Mouse (Mus musculus) lung, embryonic 16.5 days (tissue): Measurements from ENCODE around the gene Amz2. TPM values are rescaled to one million over a fixed set of nuclear protein-coding genes. Genes with fewer than 3 reads are reported as not detected.

Experiments used
- ATAC-seq: fragments of 200-750 bp; cut with Nextera tagmentation; 2 replicates; pipeline ENCODE4 v1.8.0; 2017; ENCODE audit warnings: low read depth, mild to moderate bottlenecking, moderate library complexity
- H3K27ac ChIP-seq: fragments of 300-500 bp; sonication (generic); 2 replicates; pipeline ENCODE4 v1.5.1; 2014; ENCODE audit warnings: mild to moderate bottlenecking, control low read depth, low read length
- H3K27me3 ChIP-seq: fragments of 300-500 bp; sonication (generic); 2 replicates; pipeline ENCODE4 v1.6.1; 2014; ENCODE audit warnings: low read depth, low read length, mixed read lengths; ENCODE audit not compliant: control insufficient read depth, insufficient read depth
- H3K36me3 ChIP-seq: fragments of 300-500 bp; sonication (generic); 2 replicates; pipeline ENCODE4 v1.6.1; 2014; ENCODE audit warnings: low read length; ENCODE audit not compliant: control insufficient read depth, insufficient read depth
- H3K4me1 ChIP-seq: fragments of 300-500 bp; sonication (generic); replicated peaks from 2 replicates; pipeline ENCODE4 v1.6.1; 2014; ENCODE audit warnings: low read length, mixed read lengths; ENCODE audit not compliant: control insufficient read depth, insufficient read depth
- H3K4me2 ChIP-seq: fragments of 300-500 bp; sonication (generic); 2 replicates; pipeline ENCODE4 v1.6.1; 2014; ENCODE audit warnings: low read depth, low read length, control low read depth
- H3K4me3 ChIP-seq: fragments of 300-500 bp; sonication (generic); 2 replicates; pipeline ENCODE4 v1.5.1; 2014; ENCODE audit warnings: mild to moderate bottlenecking, low read length, control low read depth
- H3K9ac ChIP-seq: fragments of 300-500 bp; sonication (generic); 2 replicates; pipeline ENCODE4 v1.6.1; 2014; ENCODE audit warnings: low read length, control low read depth
- H3K9me3 ChIP-seq: fragments of 300-500 bp; sonication (generic); 2 replicates; pipeline ENCODE4 v1.6.1; 2016; ENCODE audit warnings: low read length; ENCODE audit not compliant: control insufficient read depth
- WGBS: fragments of 180-500 bp; shearing (Covaris S2); extraction: QIAGEN DNeasy Blood & Tissue Kit; methylation state at CpG from one replicate; pipeline ENCODE4 v1.1.7; 2014; 5-methylcytosine and 5-hydroxymethylcytosine counted together
- polyA plus RNA-seq: library from polyadenylated mRNA; unstranded; fragments of >200 nt; fragmentation: Nextera tagmentation; extraction: Ambion mirVana; gene quantifications from 2 replicates; pipeline ENCODE4 v1.2.1, GENCODE M21; 2015

Gene Amz2
- polyA plus RNA-seq, 1 experiment from 2014 or later, result 40.4 TPM

- WGBS, result 40% methylated on average over 4 of the region's 4 CpGs
- Histone ChIP-seq H3K27me3 (no peaks in the 10 kb centered on the region), H3K27ac (no peak overlapping the region), H3K4me3 (no peak overlapping the region), H3K9ac (no peak overlapping the region), H3K4me2 (no peak overlapping the region), H3K9me3 (peaks cover 4% of the 10 kb centered on the region; the same call in 1 of the 2 replicates), H3K36me3 (no peaks in the 10 kb centered on the region), H3K4me1 (peaks cover 7% of the 10 kb centered on the region)
- ATAC-seq, result no peak
Measured at GRCm38 (mm10) chr11:109419461-109419860, 6.3 kb upstream of the Amz2 start.

- Histone ChIP-seq H3K4me3 (no peak overlapping the region), H3K4me2 (no peak overlapping the region)
- WGBS, result 32% methylated on average over 16 of the region's 16 CpGs
Measured at GRCm38 (mm10) chr11:109419961-109420566, 5.7 kb upstream of the Amz2 start.

GRCm38 (mm10) chr11:109420567-109420962 lies 5.2 kb upstream of the Amz2 start:
- H3K36me3 ChIP-seq, result no peaks in the 10 kb centered on the region
- peaks cover 4% of the 10 kb centered on the region; the same call in 1 of the 2 replicates for H3K9me3 ChIP-seq
- H3K27ac ChIP-seq, result no peak overlapping the region
- no peak overlapping the region for H3K4me3 ChIP-seq
- peaks cover 4% of the 10 kb centered on the region for H3K4me1 ChIP-seq
- ATAC-seq, result no peak
- H3K4me2 ChIP-seq, result no peak overlapping the region
- no peaks in the 10 kb centered on the region for H3K27me3 ChIP-seq
- H3K9ac ChIP-seq, result no peak overlapping the region
- WGBS, result 64% methylated on average over 14 of the region's 14 CpGs

More at GRCm38 (mm10) chr11:109419961-109420566, 5.7 kb upstream of the Amz2 start:
- H3K36me3 ChIP-seq, result no peaks in the 10 kb centered on the region
- H3K27me3 ChIP-seq, result no peaks in the 10 kb centered on the region
- H3K4me1 ChIP-seq, result peaks cover 7% of the 10 kb centered on the region
- H3K9me3 ChIP-seq, result peaks cover 4% of the 10 kb centered on the region; the same call in 1 of the 2 replicates
- no peak overlapping the region for H3K9ac ChIP-seq
- ATAC-seq, result no peak
- H3K27ac ChIP-seq, result no peak overlapping the region

GRCm38 (mm10) chr11:109421205-109421604 lies 4.5 kb upstream of the Amz2 start:
- H3K9ac ChIP-seq, result no peak overlapping the region
- no peaks in the 10 kb centered on the region for H3K36me3 ChIP-seq
- no peak overlapping the region for H3K4me3 ChIP-seq
- peaks cover 4% of the 10 kb centered on the region; the same call in 1 of the 2 replicates for H3K9me3 ChIP-seq
- WGBS, result 70% methylated on average over 5 of the region's 5 CpGs
- no peaks in the 10 kb centered on the region; the same call in none of the 2 replicates for H3K4me1 ChIP-seq
- no peak overlapping the region for H3K4me2 ChIP-seq
- ATAC-seq, result no peak
- no peaks in the 10 kb centered on the region for H3K27me3 ChIP-seq
- H3K27ac ChIP-seq, result no peak overlapping the region

- no peak for ATAC-seq
- no peak overlapping the region for H3K4me3 ChIP-seq
- H3K36me3 ChIP-seq, result no peaks in the 10 kb centered on the region
- peaks cover 4% of the 10 kb centered on the region; the same call in 1 of the 2 replicates for H3K9me3 ChIP-seq
- no peak overlapping the region for H3K4me2 ChIP-seq
- H3K4me1 ChIP-seq, result peaks cover 5% of the 10 kb centered on the region
- no peaks in the 10 kb centered on the region for H3K27me3 ChIP-seq
- WGBS, result 98% methylated on average over 4 of the region's 4 CpGs
- H3K9ac ChIP-seq, result no peak overlapping the region
- H3K27ac ChIP-seq, result no peak overlapping the region
Measured at GRCm38 (mm10) chr11:109422263-109422662, 3.5 kb upstream of the Amz2 start.

GRCm38 (mm10) chr11:109423294-109423693 lies 2.5 kb upstream of the Amz2 start:
- no peaks in the 10 kb centered on the region for H3K36me3 ChIP-seq
- no peak for ATAC-seq
- no peak overlapping the region for H3K27ac ChIP-seq
- H3K4me3 ChIP-seq, result no peak overlapping the region
- H3K9ac ChIP-seq, result no peak overlapping the region
- peaks cover 4% of the 10 kb centered on the region; the same call in 1 of the 2 replicates for H3K9me3 ChIP-seq
- no peaks in the 10 kb centered on the region for H3K27me3 ChIP-seq
- H3K4me2 ChIP-seq, result no peak overlapping the region
- H3K4me1 ChIP-seq, result peaks cover 5% of the 10 kb centered on the region; the same call in 1 of the 2 replicates
- 38% methylated on average over 1 of the region's 1 CpGs for whole genome bisulfite sequencing

- Histone ChIP-seq H3K27ac (peak overlapping the region; percentile 82), H3K4me3 (peak overlapping the region; percentile 54), H3K4me2 (peak overlapping the region; percentile 53), H3K9ac (peak overlapping the region; percentile 67), H3K27me3 (no peaks in the 10 kb centered on the region), H3K36me3 (peaks cover 12% of the 10 kb centered on the region), H3K4me1 (peaks cover 5% of the 10 kb centered on the region; the same call in 1 of the 2 replicates), H3K9me3 (peaks cover 4% of the 10 kb centered on the region; the same call in 1 of the 2 replicates)
- under 1% methylated on average over 11 of the region's 11 CpGs for WGBS
- ATAC-seq, result no peak
Measured at GRCm38 (mm10) chr11:109426272-109426586, 483 bp downstream of the Amz2 start.

- H3K9ac ChIP-seq, result no peak overlapping the region
- peaks cover 12% of the 10 kb centered on the region for H3K36me3 ChIP-seq
- no peak overlapping the region for H3K4me2 ChIP-seq
- H3K4me1 ChIP-seq, result peaks cover 5% of the 10 kb centered on the region; the same call in 1 of the 2 replicates
- no peak overlapping the region for H3K27ac ChIP-seq
- WGBS, result 94% methylated on average over 5 of the region's 5 CpGs
- ATAC-seq, result no peak
- no peaks in the 10 kb centered on the region for H3K27me3 ChIP-seq
- no peak overlapping the region for H3K4me3 ChIP-seq
- H3K9me3 ChIP-seq, result no peaks in the 10 kb centered on the region
Measured at GRCm38 (mm10) chr11:109427353-109427752, 1.6 kb downstream of the Amz2 start.

- H3K27me3 ChIP-seq, result no peaks in the 10 kb centered on the region
- peaks cover 22% of the 10 kb centered on the region for H3K36me3 ChIP-seq
- no peak overlapping the region for H3K9ac ChIP-seq
- H3K9me3 ChIP-seq, result no peaks in the 10 kb centered on the region
- no peak for ATAC-seq
- 88% methylated on average over 16 of the region's 16 CpGs for WGBS
- H3K4me3 ChIP-seq, result no peak overlapping the region
- H3K4me1 ChIP-seq, result no peaks in the 10 kb centered on the region
- no peak overlapping the region for H3K27ac ChIP-seq
- H3K4me2 ChIP-seq, result no peak overlapping the region
Measured at GRCm38 (mm10) chr11:109434233-109434798, 8.6 kb downstream of the Amz2 start.
